Mouse (Mus musculus) layer of hippocampus, postnatal 36 days (tissue): Measurements from ENCODE around the gene Clk2. TPM values are rescaled to one million over a fixed set of nuclear protein-coding genes. Genes with fewer than 3 reads are reported as not detected.

Experiments
- DNase-seq, 2 experiments: peaks; one replicate each; pipeline ENCODE4 v3.0.0; 2022
- total RNA-seq, 2 experiments: library from RNA; stranded (reverse); gene quantifications; 2 replicates each; pipeline ENCODE4 v1.2.3; 2021

The Clk2 gene
- total RNA-seq, result 10 to 100 TPM; 52.0 to 53.4 TPM

DNA sequence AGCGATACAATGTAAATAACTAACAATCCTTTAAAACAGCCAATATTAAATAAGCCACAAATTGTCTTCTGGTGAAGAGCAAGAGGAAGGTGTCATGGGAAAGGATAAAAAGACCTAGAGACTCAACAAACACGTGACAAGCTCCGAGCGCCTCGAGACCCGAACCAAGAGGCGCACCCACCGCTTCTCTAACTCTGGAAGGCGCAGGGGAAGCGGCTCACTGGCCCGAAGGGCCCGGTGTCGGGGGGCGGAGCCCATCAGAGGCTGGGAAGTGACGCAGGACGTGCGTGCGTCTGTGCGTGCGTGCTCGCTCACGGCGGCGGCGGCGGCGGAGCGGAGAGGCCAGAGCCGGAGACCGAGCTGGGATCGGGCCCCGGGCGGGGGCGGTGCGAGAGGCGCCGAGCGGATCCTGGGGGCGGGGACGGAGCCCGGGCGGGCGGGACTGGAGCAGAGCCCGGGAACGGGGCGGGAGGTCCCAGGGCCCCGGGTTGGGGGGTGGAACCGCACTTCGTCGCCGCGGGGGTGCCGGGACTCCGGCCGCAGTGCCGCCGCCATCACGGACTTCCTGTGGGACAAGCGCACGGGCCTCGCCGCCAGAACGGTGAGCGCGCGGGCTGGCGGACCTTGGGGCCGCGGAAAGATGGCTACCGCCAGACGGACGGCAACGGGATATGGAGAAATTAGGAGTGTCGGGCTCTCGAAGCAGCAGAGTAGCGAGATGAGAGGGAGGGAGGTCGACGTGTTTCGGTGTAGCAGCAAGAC is at the start of gene Clk2:
TSS of gene Clk2 (plus strand) at position 290 of the 762 bp plus-strand sequence.
- DNase-seq, result peak; percentile 93

DNA sequence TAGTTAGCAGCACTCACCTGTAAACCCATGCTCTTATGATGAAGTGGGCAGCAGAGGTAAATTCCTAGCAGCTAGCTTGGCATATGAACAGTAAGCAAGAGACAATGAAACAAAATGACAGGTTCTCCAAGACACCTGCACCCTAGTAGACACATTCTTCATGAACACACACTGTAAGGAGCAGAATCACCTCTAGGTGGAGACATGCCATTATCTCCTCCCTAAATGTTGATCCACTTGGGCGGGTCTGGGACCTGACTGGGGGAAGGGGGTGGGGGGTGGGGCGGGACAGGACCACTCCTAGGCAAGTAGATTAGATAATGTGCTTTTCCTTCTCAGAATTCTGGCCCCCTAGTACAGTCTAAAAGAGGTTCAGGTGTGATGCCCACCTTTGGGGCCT is 49.1 kb upstream of the Clk2 start:
- DNase-seq, result no peak

DNA sequence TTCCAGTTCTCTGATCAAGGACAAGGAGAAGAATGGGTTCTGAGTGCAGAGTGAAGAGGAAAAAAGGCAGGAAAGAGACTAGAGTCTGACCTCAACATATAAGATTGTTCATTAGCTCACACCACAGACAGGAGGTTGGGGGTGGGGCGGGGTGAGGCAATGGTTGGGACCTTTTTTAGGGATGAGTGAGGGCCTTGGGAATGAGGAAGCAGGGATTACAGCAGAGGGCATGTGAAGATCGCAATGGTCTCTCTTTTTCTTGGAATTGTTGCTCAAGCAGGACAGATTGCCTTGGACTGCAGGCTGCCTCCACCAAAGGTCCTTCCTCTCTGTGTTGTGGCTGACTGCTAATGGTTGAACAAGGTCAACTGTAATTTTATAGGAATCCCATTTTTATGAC is 41.3 kb upstream of the Clk2 start:
- no peak for DNase-seq

- DNase-seq, result no peak
Measured at GRCm38 (mm10) chr3:89124241-89124640, 40.4 kb upstream of the Clk2 start.

GRCm38 (mm10) chr3:89125981-89126380 is 38.6 kb upstream of the Clk2 start:
- DNase-seq, result no peak

DNA sequence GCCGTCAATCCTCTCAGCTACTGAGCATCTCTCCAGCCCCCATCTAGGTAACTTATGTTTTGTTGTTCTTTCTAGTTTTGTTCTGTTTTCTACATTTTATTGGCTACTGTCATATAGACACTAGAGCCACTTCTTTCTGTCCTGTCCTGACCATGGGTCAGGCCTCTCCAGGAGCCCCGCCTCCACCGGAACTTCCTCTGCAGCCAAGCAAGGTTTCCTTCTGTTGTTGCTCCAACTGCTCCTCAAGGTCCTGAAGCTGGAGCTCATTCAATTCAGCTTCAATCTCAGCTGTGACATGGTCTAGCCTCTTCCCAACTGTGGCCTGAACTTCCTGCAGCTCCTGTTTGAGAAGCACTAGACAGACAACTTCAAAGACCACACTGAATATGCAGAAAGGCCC is 34.7 kb upstream of the Clk2 start:
- DNase-seq, result no peak

DNA sequence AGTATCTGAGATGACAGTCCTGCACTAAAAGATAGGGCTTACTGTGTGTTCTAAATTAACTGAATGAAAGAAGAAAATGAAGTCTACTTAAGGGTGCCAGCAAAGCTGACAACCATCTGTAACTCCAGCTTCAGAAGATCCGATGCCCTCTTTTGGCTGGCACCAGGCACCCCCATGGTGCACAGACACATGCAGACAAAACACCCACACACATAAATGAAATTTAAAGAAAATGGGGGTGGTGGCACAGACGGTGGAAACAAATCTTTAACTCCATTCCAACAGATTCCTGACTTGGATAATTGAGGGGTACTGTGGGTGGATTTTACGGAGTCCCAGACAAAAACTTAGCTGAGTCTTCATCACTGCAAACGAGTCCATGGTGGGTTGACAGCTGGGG is 32.8 kb upstream of the Clk2 start:
- DNase-seq, result peak; percentile 17 to 21

DNA sequence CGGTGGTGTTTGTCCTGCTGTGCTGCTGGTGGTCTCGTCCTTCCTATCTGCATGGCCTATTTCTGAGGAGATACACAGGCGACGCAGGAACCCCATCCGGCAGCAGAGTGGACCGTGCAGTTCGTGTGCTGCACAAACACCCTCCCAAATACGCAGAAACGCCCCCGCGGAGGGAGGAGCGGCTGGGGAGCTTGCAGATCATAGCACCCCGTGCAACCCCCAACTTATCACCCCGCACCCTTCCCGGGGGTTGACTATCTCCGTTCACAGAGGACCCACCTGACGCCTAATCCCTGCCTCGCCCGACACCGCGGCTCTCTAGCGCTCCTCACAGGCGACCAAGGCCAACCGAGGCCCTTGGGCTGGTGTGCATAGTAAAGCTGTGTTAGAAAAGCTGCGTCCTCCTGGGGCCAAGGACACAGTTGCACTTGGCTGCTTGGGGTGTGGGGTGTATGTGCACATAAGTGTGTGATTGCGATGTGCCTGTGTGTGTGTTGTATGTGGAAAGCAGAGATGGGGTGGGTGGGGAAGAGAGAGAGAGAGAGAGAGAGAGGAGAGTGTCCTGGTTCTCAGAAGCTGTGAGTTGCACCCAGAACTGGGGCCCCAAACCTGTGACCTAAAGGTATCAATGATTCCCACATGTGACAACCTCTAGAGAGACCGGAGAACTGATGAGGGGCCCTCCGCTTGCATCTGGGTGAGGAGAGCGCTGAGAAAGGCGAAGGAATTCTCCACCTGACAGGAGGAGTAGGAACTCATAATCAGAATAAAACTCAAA is 32.1 kb upstream of the Clk2 start:
- peak; percentile 35 to 44 for DNase-seq

GRCm38 (mm10) chr3:89133063-89133450 is 31.5 kb upstream of the Clk2 start:
- DNase-seq, result no peak

- no peak for DNase-seq
Measured at GRCm38 (mm10) chr3:89133752-89134151, 30.8 kb upstream of the Clk2 start.

- no peak for DNase-seq
Measured at GRCm38 (mm10) chr3:89135958-89136357, 28.6 kb upstream of the Clk2 start, which contains the start of gene Pklr. Gene Pklr (plus strand): TSS chr3:89136142.

GRCm38 (mm10) chr3:89136365-89136764 is 28.2 kb upstream of the Clk2 start:
- DNase-seq, result no peak

DNA sequence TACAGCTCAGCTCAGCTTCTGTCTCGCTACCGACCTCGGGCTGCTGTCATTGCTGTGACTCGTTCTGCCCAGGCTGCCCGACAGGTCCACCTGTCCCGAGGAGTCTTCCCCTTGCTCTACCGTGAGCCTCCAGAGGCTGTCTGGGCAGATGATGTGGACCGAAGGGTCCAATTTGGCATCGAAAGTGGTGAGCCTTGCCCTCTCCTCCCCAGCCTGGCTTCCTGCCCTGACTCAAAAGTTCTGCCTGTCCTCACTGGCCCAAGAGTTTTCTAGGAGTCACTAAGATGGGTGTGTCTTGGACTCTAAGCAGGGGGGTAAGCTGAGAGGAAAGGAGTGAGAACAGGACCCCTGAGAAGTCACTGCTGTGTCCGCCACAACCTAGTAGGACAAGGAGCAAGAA is 19.8 kb upstream of the Clk2 start:
- DNase-seq, result no peak

DNA sequence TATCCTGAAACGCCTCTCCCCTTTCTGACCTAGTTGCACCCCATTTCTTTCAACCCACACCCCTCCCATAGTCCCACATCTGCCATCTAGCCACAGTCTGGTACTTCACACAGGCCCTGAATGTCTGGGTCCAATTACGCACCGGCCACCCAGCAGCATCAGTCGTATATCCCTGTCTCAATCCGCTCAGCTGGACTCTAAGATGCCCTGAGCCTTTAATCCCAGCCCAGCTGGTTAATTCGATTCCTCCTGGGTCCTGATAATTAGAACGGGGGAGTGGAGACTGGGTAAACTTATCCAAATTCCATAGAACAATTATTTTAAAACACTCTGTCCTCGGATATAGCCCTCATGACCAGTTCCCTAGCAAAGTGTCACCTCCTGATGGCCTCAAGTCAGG is 19.0 kb upstream of the Clk2 start:
- DNase-seq, result no peak

GRCm38 (mm10) chr3:89147101-89147978 is 17.3 kb upstream of the Clk2 start:
- no peak for DNase-seq

DNA sequence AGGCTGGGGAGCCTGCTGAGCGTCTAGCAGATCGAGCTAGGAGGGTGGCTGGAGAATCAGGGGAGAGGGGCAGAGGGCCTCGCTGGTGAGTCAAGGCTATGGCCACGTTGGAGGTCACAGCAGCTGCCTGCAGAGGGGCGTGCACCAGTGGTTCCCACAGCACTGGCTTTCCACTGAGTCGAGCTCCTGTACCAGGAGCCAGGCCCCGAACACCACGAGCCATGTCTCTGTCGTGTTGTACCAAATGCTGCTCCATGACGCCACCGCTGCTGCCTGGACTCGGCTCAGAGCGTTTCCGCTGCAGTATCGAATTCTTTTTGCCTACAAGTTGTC is 16.6 kb upstream of the Clk2 start:
- DNase-seq, result no peak

GRCm38 (mm10) chr3:89148567-89148966 is 16.0 kb upstream of the Clk2 start:
- DNase-seq, result no peak

- DNase-seq, result no peak
Measured at GRCm38 (mm10) chr3:89152084-89152835, 12.3 kb upstream of the Clk2 start.

DNA sequence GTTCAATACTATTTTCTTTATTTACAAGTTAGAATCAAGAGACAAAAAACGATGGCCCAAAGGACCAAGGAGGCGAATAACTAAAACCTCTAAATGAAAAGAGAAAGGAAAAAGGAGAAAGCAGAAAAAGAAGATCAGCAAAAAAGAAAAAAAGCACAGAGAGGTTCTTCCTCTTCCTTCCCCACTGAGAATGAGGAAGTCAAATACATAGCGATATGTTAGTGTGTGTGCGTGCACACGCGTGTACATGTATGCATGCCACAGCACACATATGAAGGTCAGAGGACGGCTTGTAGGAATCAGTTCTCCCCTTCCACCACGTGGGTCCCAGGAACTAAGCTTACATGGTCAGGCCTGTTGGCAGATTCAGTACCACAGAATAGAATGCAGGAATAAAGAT is 7.6 kb upstream of the Clk2 start:
- DNase-seq, result no peak

DNA sequence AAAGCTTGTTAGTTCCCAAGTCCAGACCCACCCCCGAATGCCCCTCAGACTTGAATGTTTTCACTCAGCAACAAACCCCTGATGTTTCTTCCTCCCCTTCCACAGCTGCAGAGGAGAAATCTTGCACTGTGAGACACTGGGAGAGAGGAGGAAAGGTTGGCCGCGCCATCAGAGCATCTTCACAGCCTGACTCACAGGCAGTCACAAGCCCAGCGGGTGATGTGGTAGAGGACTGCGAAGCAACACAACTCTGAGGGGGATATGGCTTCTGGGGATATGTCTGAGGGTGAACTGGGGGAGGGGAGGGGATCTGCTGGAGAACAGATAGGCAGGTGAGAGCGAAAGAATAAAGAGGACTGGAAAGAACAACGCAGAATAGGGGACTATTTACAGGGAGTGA is 5.9 kb upstream of the Clk2 start:
- no peak for DNase-seq

DNA sequence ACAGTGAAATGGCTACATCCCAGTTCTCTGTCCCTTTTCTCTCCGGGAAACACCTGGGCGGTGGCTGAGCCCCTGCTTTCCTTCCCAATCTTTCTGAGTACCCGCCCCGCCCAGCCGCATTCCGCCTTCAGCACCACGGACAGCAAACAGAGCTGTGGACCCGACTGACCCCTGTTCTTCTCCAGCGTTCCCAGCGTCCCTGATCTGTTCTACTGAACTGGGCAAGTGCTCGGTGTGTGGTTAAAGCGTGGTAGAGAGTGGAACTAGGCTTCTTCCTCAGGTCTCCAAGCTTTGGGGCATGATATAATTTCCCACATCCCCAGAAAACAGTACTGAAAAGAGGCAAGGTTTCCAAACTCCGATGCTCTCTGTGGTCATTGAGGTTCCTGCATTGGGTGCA is 5.4 kb upstream of the Clk2 start:
- no peak for DNase-seq

DNA sequence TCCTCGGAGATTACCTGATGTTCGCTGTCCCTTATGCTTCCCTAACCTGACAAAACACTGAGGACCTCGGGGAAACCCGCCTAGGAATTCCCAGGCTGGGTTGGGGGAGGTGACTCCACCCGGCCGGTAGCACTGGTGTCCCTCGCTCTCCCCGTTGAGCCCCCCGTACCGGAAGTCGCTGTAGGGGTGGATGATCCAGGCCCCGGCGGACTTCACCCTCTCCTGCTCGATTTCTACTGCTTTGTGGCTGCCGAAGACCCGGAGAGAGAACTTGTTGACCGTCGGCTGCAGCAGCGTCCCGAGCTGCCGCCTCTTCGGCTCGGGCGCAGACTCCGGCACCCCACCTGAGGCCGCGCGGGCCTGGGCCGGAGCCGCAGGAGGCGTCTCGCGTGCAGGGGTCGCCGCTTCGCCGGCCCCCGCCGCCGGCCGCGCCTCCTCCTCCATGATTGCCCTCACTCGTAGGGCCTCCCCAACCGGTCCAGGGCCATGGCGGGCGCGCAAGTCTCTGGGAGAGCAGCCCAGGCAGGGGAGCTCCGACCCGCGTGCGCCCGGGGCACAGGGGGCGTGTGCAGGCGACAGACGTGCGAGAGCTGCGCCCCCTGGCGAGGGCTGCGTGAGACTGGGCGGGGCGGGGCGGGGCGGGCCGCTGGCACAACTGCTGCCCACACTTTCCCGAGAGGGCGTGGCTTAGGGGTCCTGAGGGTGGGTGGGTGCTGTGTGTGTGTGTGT is 4.8 kb upstream of the Clk2 start, which contains the start of gene Hcn3:
TSS of gene Hcn3 (minus strand) at position 581 of the 729 bp plus-strand sequence.
- peak in 1 of 2 experiments; percentile 38 for DNase-seq
